Mouse (Mus musculus) olfactory bulb, adult 2 months (tissue): ENCODE data around the gene Trim50.

Experiments used
- CTCF ChIP-seq: fragments of 200-500 bp; IDR thresholded peaks from 2 replicates; pipeline ENCODE4 v1.5.1; 2012; ENCODE audit warnings: low read depth, mild to moderate bottlenecking, low read length, moderate library complexity; ENCODE audit not compliant: insufficient read depth
- POLR2A ChIP-seq: fragments of 200-500 bp; IDR thresholded peaks from 2 replicates; pipeline ENCODE4 v1.6.1; 2012; ENCODE audit warnings: mild to moderate bottlenecking, low read depth, low read length, moderate library complexity; ENCODE audit not compliant: insufficient read depth

DNA sequence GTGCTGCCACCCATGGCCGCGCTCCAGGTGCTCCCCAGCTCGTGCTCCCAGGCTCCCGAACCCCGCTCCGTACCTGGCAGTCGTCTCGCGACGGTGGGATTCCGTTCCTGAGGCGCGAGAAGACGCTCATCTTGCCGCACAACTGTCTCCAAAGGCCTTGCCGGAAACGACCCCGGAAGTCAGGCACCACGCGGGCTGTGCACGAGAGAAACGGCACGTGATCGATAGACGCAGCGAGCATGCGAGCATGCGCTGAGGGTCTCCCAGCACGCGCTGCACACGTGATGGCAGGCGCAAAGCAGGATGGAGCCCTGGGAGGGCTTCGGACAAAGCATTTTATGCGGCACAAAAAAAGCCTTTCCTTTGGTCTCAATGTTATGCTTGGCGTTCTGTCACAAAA, 3.2 kb upstream of the Trim50 start, which contains the start of gene Fkbp6:
- TF ChIP-seq POLR2A (no peak), CTCF (no peak)
